ENCODE assay signal across 13 mouse cellular contexts in genomic region chr10:9818574-9818973, GRCm38 (mm10).
"Had no signal": no experiment of that assay in that cellular context is flagged by ENCODE, and none has a peak within 500 bp of the region (broad histone marks: within the 10 kb centered on the region; RNA-seq: fewer than 3 reads in every experiment).

No protein-coding gene starts in this region.

- H3K36me3 ChIP-seq: midbrain, embryonic 13.5 days; midbrain, embryonic 15.5 days; neural tube, embryonic 12.5 days; stomach, embryonic 15.5 days had no signal

- H3K27me3 ChIP-seq: midbrain, embryonic 13.5 days; midbrain, embryonic 15.5 days; neural tube, embryonic 12.5 days; stomach, embryonic 15.5 days had no signal

- DNase-seq: lung, adult 18-20 months; lung, embryonic 14.5 days; lung, postnatal 10 days; right cerebral cortex, postnatal 14 days; thymus, adult 2 months; thymus, postnatal 36 days had no signal

- H3K4me1 ChIP-seq: midbrain, embryonic 13.5 days; midbrain, embryonic 15.5 days; neural tube, embryonic 12.5 days; stomach, embryonic 15.5 days had no signal

- H3K9me3 ChIP-seq: midbrain, embryonic 13.5 days; midbrain, embryonic 15.5 days; neural tube, embryonic 12.5 days; stomach, embryonic 15.5 days had no signal

- H3K9ac ChIP-seq: liver, embryonic 14.5 days; lung, embryonic 14.5 days; midbrain, embryonic 13.5 days; midbrain, embryonic 15.5 days; neural tube, embryonic 12.5 days; stomach, embryonic 15.5 days had no signal

- H3K4me3 ChIP-seq: midbrain, embryonic 13.5 days; midbrain, embryonic 15.5 days; neural tube, embryonic 12.5 days; stomach, embryonic 15.5 days had no signal

- H3K27ac ChIP-seq: liver, embryonic 14.5 days; macrophage; midbrain, embryonic 13.5 days; midbrain, embryonic 15.5 days; neural tube, embryonic 12.5 days; stomach, embryonic 15.5 days; stomach, postnatal 0 days had no signal
